Mouse (Mus musculus): Measurements from ENCODE around the gene Grem2. TPM values are rescaled to one million over a fixed set of nuclear protein-coding genes. Genes with fewer than 3 reads are reported as not detected.

Gene Grem2
- total RNA-seq, 2 experiments from 2014 or later, result not detected

DNA sequence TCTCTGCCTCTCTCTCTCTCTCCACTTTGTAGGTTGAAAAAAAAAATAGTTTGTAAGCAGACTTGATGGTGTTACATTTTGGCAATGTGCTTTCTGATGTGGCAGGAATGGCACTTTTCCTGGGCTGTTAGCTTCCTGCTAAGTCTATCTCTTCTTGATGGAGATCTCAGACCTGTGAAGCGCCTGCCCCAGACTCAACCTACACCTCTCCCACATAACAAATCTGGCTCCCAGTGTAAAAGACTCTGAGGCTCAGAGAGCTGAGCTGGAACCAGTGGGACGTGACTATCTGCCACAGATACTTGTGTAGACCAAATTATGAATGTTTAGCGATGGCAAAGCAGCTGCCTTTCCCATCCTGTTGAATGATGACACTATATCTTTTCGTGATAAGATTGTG is 109.8 kb downstream of the Grem2 start:
- no peak for ATAC-seq (replicated peaks; ENCODE audit: poor library complexity)

DNA sequence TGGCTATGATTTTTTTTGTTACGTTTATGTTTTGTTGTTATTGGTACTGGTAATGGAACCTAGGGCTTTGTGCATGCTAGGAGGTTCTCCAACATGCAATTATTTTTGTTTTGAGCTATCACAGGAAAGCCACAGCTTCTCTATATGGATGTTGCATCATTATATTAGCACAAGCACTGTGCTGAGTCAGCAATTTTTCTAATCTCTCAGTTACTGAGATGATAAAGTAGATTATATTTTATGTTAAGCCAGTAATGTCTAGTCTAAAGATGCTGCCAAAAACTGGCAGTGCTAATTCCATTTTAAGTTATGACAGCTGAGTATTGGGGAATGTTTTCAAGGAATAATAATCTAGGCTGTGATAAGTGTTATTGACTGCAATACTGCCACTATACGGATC is 133.0 kb downstream of the Grem2 start:
- no peak for ATAC-seq (replicated peaks; ENCODE audit: poor library complexity)
